In the genomic region with DNA sequence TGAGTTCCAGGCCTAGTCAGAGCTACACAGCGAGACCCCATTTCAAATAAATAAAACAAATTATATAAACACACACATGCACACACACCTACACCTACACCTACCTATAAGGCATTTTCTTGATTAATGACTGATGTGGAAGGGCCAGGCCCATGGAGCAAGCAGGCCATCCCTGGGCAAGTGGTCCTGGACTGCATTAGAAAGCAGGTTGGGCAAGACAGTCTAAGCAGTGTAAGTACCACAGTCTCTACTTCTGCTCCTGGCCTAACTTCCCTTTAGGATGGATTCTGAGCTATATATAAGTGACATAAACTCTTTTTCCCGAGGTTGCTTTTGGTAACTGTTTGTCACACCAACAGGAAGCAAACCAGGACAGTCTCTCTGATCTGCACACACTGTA, we compare ENCODE assay signal across 20 mouse cellular contexts.
DNase-seq lines count a peak whose midpoint lies in the region; ATAC-seq and TF ChIP-seq lines count a peak whose summit lies in the region.
"Had no signal": no experiment of that assay in that cellular context is flagged by ENCODE, and none has a peak within 500 bp of the region (broad histone marks: within the 10 kb centered on the region; RNA-seq: fewer than 3 reads in every experiment).

No protein-coding gene starts in this region.

- 51% methylated on average over 2 of the region's 2 CpGs for WGBS in limb, embryonic 12.5 days
- WGBS in limb, embryonic 10.5 days = 75% methylated on average over 2 of the region's 2 CpGs

- no peaks in the 10 kb centered on the region for H3K9me3 ChIP-seq in limb, embryonic 12.5 days
- no peaks in the 10 kb centered on the region for H3K9me3 ChIP-seq in limb, embryonic 10.5 days (replicated peaks)
- no peaks in the 10 kb centered on the region for H3K9me3 ChIP-seq in MEL (replicated peaks; ENCODE audit: insufficient read depth, low read length)
- no peaks in the 10 kb centered on the region for H3K9me3 ChIP-seq in megakaryocyte, embryonic 14.5 days
- H3K9me3 ChIP-seq: embryonic facial prominence, embryonic 12.5 days; forebrain, embryonic 15.5 days; heart, embryonic 13.5 days; hindbrain, embryonic 12.5 days had no signal

- H3K36me3 ChIP-seq in limb, embryonic 12.5 days = peaks cover 6% of the 10 kb centered on the region
- peaks cover 12% of the 10 kb centered on the region for H3K36me3 ChIP-seq in limb, embryonic 10.5 days
- peaks cover 0 to 42% of the 10 kb centered on the region in 2 experiments; a peak in 2 of 4 replicates for H3K36me3 ChIP-seq in MEL (ENCODE audit: control insufficient read depth in 1 of 2, insufficient read depth in 2 of 2, low read length in 2 of 2)
- H3K36me3 ChIP-seq in megakaryocyte, embryonic 14.5 days (replicated peaks; ENCODE audit: low read length) = peaks cover 22% of the 10 kb centered on the region
- H3K36me3 ChIP-seq: embryonic facial prominence, embryonic 12.5 days; hindbrain, embryonic 12.5 days had no signal

- H3K27me3 ChIP-seq in limb, embryonic 12.5 days = no peaks in the 10 kb centered on the region
- no peaks in the 10 kb centered on the region for H3K27me3 ChIP-seq in limb, embryonic 10.5 days (ENCODE audit: low read depth, poor library complexity, severe bottlenecking)
- H3K27me3 ChIP-seq in MEL (ENCODE audit: control insufficient read depth in 1 of 2, insufficient read depth in 2 of 2, low read length in 2 of 2) = no peaks in the 10 kb centered on the region
- no peaks in the 10 kb centered on the region for H3K27me3 ChIP-seq in megakaryocyte, embryonic 14.5 days (replicated peaks)
- H3K27me3 ChIP-seq: CH12.LX; embryonic facial prominence, embryonic 12.5 days; forebrain, embryonic 15.5 days; heart, embryonic 13.5 days; hindbrain, embryonic 12.5 days had no signal

- no peak overlapping the region for H3K9ac ChIP-seq in limb, embryonic 12.5 days (replicated peaks)
- H3K9ac ChIP-seq in MEL (ENCODE audit: control insufficient read depth, low read depth, low read length, poor library complexity, severe bottlenecking) = no peak overlapping the region
- H3K9ac ChIP-seq: embryonic facial prominence, embryonic 12.5 days; forebrain, embryonic 15.5 days; heart, embryonic 13.5 days; hindbrain, embryonic 12.5 days had no signal

- no peak for TF ChIP-seq POLR2A in MEL (IDR thresholded peaks at IDR 0.05; ENCODE audit: control insufficient read depth in 1 of 2, insufficient read depth in 1 of 2, low read depth in 1 of 2, low read length in 2 of 2, poor library complexity in 1 of 2)

- peaks cover 56% of the 10 kb centered on the region for H3K4me1 ChIP-seq in limb, embryonic 12.5 days (replicated peaks)
- peaks cover 51% of the 10 kb centered on the region for H3K4me1 ChIP-seq in limb, embryonic 10.5 days
- peaks cover 10 to 19% of the 10 kb centered on the region in 2 experiments for H3K4me1 ChIP-seq in MEL (ENCODE audit: control insufficient read depth in 1 of 2, insufficient read depth in 2 of 2, low read length in 2 of 2)
- peaks cover 63% of the 10 kb centered on the region for H3K4me1 ChIP-seq in megakaryocyte, embryonic 14.5 days

- no peak for TF ChIP-seq CTCF in MEL (IDR thresholded peaks at IDR 0.05 in 2 of 3, conservative IDR thresholded peaks at IDR 0.05 in 1 of 3; ENCODE audit: control insufficient read depth in 1 of 3, insufficient read depth in 1 of 3, low read depth in 2 of 3, low read length in 3 of 3, poor library complexity in 1 of 3, severe bottlenecking in 1 of 3)

- peak overlapping the region; percentile 41; the same call in 1 of the 2 replicates for H3K27ac ChIP-seq in limb, embryonic 12.5 days
- no peak overlapping the region for H3K27ac ChIP-seq in limb, embryonic 10.5 days
- no peak overlapping the region for H3K27ac ChIP-seq in MEL (ENCODE audit: control insufficient read depth, low read depth, low read length)
- H3K27ac ChIP-seq: embryonic facial prominence, embryonic 12.5 days; forebrain, embryonic 15.5 days; heart, adult 2 months; heart, embryonic 13.5 days; hindbrain, embryonic 12.5 days had no signal

- peak; percentile 71 for DNase-seq in heart, adult 11 months
- DNase-seq in heart, adult 18-20 months = no peak
- DNase-seq in limb, embryonic 10.5 days (ENCODE audit: low spot score) = no peak
- peak; percentile 16 for DNase-seq in MEL (ENCODE audit: low read depth, low spot score)
- no peak for DNase-seq in cerebellum, postnatal 25 days
- DNase-seq: adrenal gland, adult 2 months; adrenal gland, postnatal 25 days; cerebellum, adult 2 months; cerebellum, postnatal 10 days; gastrocnemius, postnatal 25 days; heart, adult 2 months; heart, postnatal 36 days had no signal

- H3K79me2 ChIP-seq in MEL (ENCODE audit: control insufficient read depth, insufficient read depth, low read length, poor library complexity) = peaks cover 24% of the 10 kb centered on the region

- no peak for TF ChIP-seq RAD21 in MEL (IDR thresholded peaks at IDR 0.05; ENCODE audit: low read depth, low read length)

- 0 out of 2 replicates have a peak overlapping the region, but pooled peaks have one; percentile 2 for H3K4me3 ChIP-seq in limb, embryonic 12.5 days (replicated peaks)
- no peak overlapping the region for H3K4me3 ChIP-seq in limb, embryonic 10.5 days
- no peak overlapping the region for H3K4me3 ChIP-seq in MEL (ENCODE audit: control insufficient read depth in 1 of 2, insufficient read depth in 1 of 2, low read depth in 2 of 2, low read length in 2 of 2)
- H3K4me3 ChIP-seq in megakaryocyte, embryonic 14.5 days (replicated peaks) = peak overlapping the region; percentile 76
- H3K4me3 ChIP-seq: embryonic facial prominence, embryonic 12.5 days; forebrain, embryonic 15.5 days; heart, adult 2 months; heart, embryonic 13.5 days; hindbrain, embryonic 12.5 days had no signal

- no peak for ATAC-seq in limb, embryonic 12.5 days (ENCODE audit: insufficient number of reproducible peaks, insufficient read depth, low FRiP score, low TSS enrichment, low read depth)
- ATAC-seq: forebrain, embryonic 15.5 days; intestine, embryonic 16.5 days had no signal

- TF ChIP-seq EP300 in MEL (IDR thresholded peaks at IDR 0.05; ENCODE audit: low read depth in 1 of 2, low read length in 2 of 2) = no peak

- H3K4me2 ChIP-seq in limb, embryonic 12.5 days = no peak overlapping the region
- H3K4me2 ChIP-seq: embryonic facial prominence, embryonic 12.5 days; forebrain, embryonic 15.5 days; heart, embryonic 13.5 days; hindbrain, embryonic 12.5 days had no signal

TF ChIP-seq in MEL, 35 proteins besides CTCF, POLR2A, EP300 and RAD21:
- TF ChIP-seq KAT2A (conservative IDR thresholded peaks at IDR 0.05; ENCODE audit: low read depth, low read length) (no peak), UBTF (IDR thresholded peaks at IDR 0.05; ENCODE audit: borderline replicate concordance, insufficient read depth, low read depth, low read length) (no peak), ETS1 (IDR thresholded peaks at IDR 0.05; ENCODE audit: low read depth, low read length) (no peak)
TF ChIP-seq in MEL: peak in this region for 0.

Comparison
In these comparisons a context has a peak if more than half of its experiments do, and no peak if none do; other contexts are left out.
1. DNase-seq: peak in heart, adult 11 months (single experiment) and MEL (single experiment); none in heart, adult 18-20 months (0 of 2), limb, embryonic 10.5 days (single experiment) and cerebellum, postnatal 25 days (0 of 2).
2. H3K4me3 ChIP-seq: peak in limb, embryonic 12.5 days (single experiment) and megakaryocyte, embryonic 14.5 days (single experiment); none in limb, embryonic 10.5 days (single experiment) and MEL (0 of 2).